Mouse (Mus musculus) lung, embryonic 16.5 days (tissue): ENCODE measurements at regions not wholly inside any gene's neighbourhood (a gene's known extent, or its start where the extent isn't known, plus 50 kb on each side); places are given as distances from the start of the nearest gene placed in this dataset.
"Not testable (repeated sequence)": the region's sequence is repeated elsewhere in the genome, so short reads cannot be mapped to it uniquely, and the experiment has no call there.

Experiments used
- ATAC-seq: fragments of 200-750 bp; cut with Nextera tagmentation; 2 replicates; pipeline ENCODE4 v1.8.0; 2017; ENCODE audit warnings: low read depth, mild to moderate bottlenecking, moderate library complexity
- H3K27ac ChIP-seq: fragments of 300-500 bp; sonication (generic); 2 replicates; pipeline ENCODE4 v1.5.1; 2014; ENCODE audit warnings: mild to moderate bottlenecking, control low read depth, low read length
- H3K27me3 ChIP-seq: fragments of 300-500 bp; sonication (generic); 2 replicates; pipeline ENCODE4 v1.6.1; 2014; ENCODE audit warnings: low read depth, low read length, mixed read lengths; ENCODE audit not compliant: control insufficient read depth, insufficient read depth
- H3K36me3 ChIP-seq: fragments of 300-500 bp; sonication (generic); 2 replicates; pipeline ENCODE4 v1.6.1; 2014; ENCODE audit warnings: low read length; ENCODE audit not compliant: control insufficient read depth, insufficient read depth
- H3K4me1 ChIP-seq: fragments of 300-500 bp; sonication (generic); replicated peaks from 2 replicates; pipeline ENCODE4 v1.6.1; 2014; ENCODE audit warnings: low read length, mixed read lengths; ENCODE audit not compliant: control insufficient read depth, insufficient read depth
- H3K4me2 ChIP-seq: fragments of 300-500 bp; sonication (generic); 2 replicates; pipeline ENCODE4 v1.6.1; 2014; ENCODE audit warnings: low read depth, low read length, control low read depth
- H3K4me3 ChIP-seq: fragments of 300-500 bp; sonication (generic); 2 replicates; pipeline ENCODE4 v1.5.1; 2014; ENCODE audit warnings: mild to moderate bottlenecking, low read length, control low read depth
- H3K9ac ChIP-seq: fragments of 300-500 bp; sonication (generic); 2 replicates; pipeline ENCODE4 v1.6.1; 2014; ENCODE audit warnings: low read length, control low read depth
- H3K9me3 ChIP-seq: fragments of 300-500 bp; sonication (generic); 2 replicates; pipeline ENCODE4 v1.6.1; 2016; ENCODE audit warnings: low read length; ENCODE audit not compliant: control insufficient read depth
- WGBS: fragments of 180-500 bp; shearing (Covaris S2); extraction: QIAGEN DNeasy Blood & Tissue Kit; methylation state at CpG from one replicate; pipeline ENCODE4 v1.1.7; 2014; 5-methylcytosine and 5-hydroxymethylcytosine counted together

GRCm38 (mm10) chr19:54116829-54117228, 72.9 kb downstream of the Adra2a start:
- H3K9me3 ChIP-seq = no peaks in the 10 kb centered on the region
- H3K27ac ChIP-seq = no peak overlapping the region
- no peaks in the 10 kb centered on the region for H3K36me3 ChIP-seq
- H3K4me1 ChIP-seq = 0 out of 2 replicates have a peak, but pooled peaks cover 4% of the 10 kb centered on the region
- no peak overlapping the region for H3K9ac ChIP-seq
- ATAC-seq = no peak
- no peak overlapping the region for H3K4me2 ChIP-seq
- no peak overlapping the region for H3K4me3 ChIP-seq
- WGBS = 67% methylated on average over 4 of the region's 4 CpGs
- no peaks in the 10 kb centered on the region for H3K27me3 ChIP-seq

DNA sequence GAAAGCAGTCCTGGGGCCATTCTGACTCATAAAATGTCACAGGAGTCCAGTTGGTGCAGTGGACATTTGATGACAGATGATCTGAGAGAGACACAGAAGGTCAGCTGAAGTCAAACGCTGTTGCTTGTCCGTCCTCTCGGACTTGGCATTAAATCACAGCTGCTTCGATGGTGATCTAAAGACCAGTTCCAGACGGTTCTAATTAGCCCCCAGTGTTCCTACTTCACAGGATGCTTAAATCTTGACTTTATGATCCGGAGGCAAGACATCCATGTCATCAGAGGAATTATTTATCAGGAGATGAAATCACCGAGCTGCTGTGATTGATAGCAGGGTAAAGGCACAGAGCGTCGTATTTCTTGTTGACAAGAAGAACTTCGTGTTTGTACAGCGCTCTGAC, 73.7 kb downstream of the Adra2a start:
- Histone ChIP-seq H3K4me3 (no peak overlapping the region), H3K4me1 (0 out of 2 replicates have a peak, but pooled peaks cover 4% of the 10 kb centered on the region), H3K36me3 (no peaks in the 10 kb centered on the region), H3K27ac (no peak overlapping the region), H3K9ac (no peak overlapping the region), H3K27me3 (no peaks in the 10 kb centered on the region), H3K9me3 (no peaks in the 10 kb centered on the region), H3K4me2 (no peak overlapping the region)
- 38% methylated on average over 11 of the region's 11 CpGs for WGBS
- no peak for ATAC-seq

DNA sequence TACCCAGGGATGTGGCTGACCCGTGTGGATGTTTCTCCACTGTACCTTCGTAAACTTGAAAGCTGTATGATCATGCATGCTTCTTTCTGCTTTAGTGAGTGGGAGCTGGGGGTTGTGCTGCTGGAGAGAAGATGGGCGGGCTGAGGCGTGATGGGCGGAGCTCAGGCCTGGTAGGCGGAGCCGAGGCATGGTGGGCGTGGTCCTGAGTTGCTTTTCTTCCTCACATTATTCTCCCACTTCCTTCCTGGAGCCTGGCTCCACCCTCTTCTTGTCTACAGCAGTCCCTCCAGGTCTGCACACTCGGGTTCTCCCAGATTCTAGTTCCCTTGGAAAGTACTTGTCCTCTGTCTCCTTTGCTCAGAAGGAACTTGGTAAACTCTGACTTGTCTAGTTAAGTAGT, 79.6 kb downstream of the Adra2a start:
- Histone ChIP-seq H3K36me3 (no peaks in the 10 kb centered on the region), H3K4me3 (no peak overlapping the region), H3K9me3 (no peaks in the 10 kb centered on the region), H3K4me2 (no peak overlapping the region), H3K9ac (no peak overlapping the region), H3K27ac (no peak overlapping the region), H3K27me3 (no peaks in the 10 kb centered on the region), H3K4me1 (no peaks in the 10 kb centered on the region)
- ATAC-seq = no peak
- 73% methylated on average over 9 of the region's 9 CpGs for WGBS

DNA sequence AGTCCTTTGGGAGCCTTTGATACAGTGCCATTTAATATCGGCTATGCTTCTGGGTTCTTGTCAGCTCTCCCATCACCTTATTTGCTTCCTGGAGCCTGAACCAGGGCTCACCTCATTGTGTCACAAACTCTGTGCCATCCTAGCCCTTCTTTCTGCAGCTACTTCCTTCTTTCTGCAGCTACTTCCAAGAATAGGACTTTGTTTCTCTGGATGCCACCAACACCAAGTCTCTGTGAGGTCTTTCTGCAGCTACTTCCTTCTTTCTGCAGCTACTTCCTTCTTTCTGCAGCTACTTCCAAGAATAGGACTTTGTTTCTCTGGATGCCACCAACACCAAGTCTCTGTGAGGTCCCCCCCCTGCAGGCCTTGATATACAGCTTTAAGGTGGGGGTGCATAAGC, 107.8 kb downstream of the Adra2a start:
- not testable (repeated sequence) for H3K4me2 ChIP-seq, ATAC-seq, H3K9ac ChIP-seq, H3K36me3 ChIP-seq, H3K4me1 ChIP-seq, H3K27ac ChIP-seq, H3K9me3 ChIP-seq, H3K27me3 ChIP-seq, H3K4me3 ChIP-seq
- 84% methylated on average over 1 of the region's 1 CpGs for WGBS

- Histone ChIP-seq H3K36me3 (no peaks in the 10 kb centered on the region), H3K27me3 (no peaks in the 10 kb centered on the region), H3K4me1 (no peaks in the 10 kb centered on the region), H3K27ac (no peak overlapping the region), H3K4me2 (no peak overlapping the region), H3K9ac (no peak overlapping the region), H3K9me3 (no peaks in the 10 kb centered on the region), H3K4me3 (no peak overlapping the region)
- 40% methylated on average over 4 of the region's 4 CpGs for WGBS
- no peak for ATAC-seq
Observed at GRCm38 (mm10) chr19:54154400-54154799, 110.4 kb downstream of the Adra2a start.

GRCm38 (mm10) chr19:54170361-54170760, 126.4 kb downstream of the Adra2a start:
- Histone ChIP-seq H3K9ac (no peak overlapping the region), H3K9me3 (no peaks in the 10 kb centered on the region), H3K4me3 (no peak overlapping the region), H3K4me2 (no peak overlapping the region), H3K4me1 (no peaks in the 10 kb centered on the region), H3K27ac (no peak overlapping the region), H3K36me3 (no peaks in the 10 kb centered on the region), H3K27me3 (no peaks in the 10 kb centered on the region)
- no peak for ATAC-seq
- 32% methylated on average over 2 of the region's 2 CpGs for WGBS

DNA sequence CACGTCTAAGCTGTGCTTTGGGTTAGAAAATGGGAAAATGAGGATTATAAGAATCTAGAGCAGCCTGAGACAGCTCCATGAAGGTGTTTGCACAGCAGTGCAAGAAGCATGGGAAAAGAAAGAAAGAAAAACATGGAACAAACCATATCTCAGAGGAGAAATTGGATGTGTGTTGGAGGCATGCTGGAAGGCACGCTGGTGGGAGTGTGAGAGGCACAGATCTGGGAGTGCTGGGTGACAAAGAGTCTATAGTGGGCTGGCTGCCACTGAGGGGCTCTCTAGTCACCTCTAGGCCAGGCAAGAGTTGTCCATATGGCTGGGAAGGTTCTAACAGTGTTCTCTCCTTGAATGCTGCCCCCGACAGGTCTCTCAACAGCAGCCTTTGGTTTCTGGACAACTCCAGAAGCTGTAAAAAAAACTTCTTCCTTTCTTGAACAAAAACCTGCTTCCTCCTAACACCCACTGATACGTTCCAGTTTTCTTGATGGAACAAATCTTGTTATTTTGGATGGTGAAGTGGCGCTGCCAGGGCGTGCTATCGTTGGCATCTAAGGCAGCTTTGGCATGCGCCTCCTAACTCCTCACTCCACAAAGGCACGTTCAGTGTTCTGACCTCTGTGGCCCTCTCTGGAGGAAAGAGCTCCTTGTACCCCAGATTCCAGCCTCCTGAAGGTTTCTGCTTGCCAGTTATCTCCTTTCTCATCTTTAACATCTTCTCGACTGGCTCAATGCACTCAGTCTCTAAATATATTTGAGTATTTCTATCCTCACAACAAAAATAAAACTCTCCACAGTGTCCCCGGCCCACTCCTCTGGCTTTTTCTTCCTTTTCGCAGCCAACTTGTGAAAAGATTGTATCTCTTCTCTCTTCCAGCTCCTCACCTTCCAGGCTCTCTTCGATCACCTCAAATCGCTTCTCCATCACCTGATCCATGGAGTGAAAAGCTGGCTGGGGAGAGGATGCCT, 130.4 kb downstream of the Adra2a start:
- Histone ChIP-seq H3K36me3 (no peaks in the 10 kb centered on the region), H3K9ac (no peak overlapping the region), H3K4me2 (no peak overlapping the region), H3K9me3 (no peaks in the 10 kb centered on the region), H3K4me1 (no peaks in the 10 kb centered on the region), H3K4me3 (no peak overlapping the region), H3K27ac (no peak overlapping the region), H3K27me3 (no peaks in the 10 kb centered on the region)
- WGBS = 76% methylated on average over 14 of the region's 14 CpGs
- no peak for ATAC-seq

DNA sequence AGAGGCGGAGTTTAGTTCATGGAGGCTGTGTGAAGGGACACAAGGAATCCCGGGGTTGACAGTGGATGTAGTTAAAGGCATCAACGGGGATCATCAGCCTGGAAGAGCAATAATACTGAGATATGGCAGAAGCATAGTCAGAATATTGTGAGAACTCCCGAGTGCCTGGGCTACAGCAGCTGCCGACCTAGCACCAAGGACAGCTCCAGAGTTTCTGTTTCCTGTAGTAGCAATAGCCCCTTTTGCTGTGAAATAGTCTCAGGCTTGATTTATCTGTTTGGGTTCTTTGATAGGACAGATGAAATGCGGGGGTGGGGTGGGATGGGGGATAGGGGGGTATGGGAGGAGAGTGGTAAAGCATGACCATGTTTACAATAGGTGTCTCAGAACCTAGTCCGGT, 131.8 kb downstream of the Adra2a start:
- Histone ChIP-seq H3K4me1 (no peaks in the 10 kb centered on the region), H3K4me3 (no peak overlapping the region), H3K36me3 (no peaks in the 10 kb centered on the region), H3K9ac (no peak overlapping the region), H3K4me2 (no peak overlapping the region), H3K27ac (no peak overlapping the region), H3K9me3 (no peaks in the 10 kb centered on the region), H3K27me3 (no peaks in the 10 kb centered on the region)
- ATAC-seq = no peak
- 35% methylated on average over 7 of the region's 7 CpGs for WGBS

- Histone ChIP-seq H3K9ac (no peak overlapping the region), H3K27me3 (no peaks in the 10 kb centered on the region), H3K9me3 (no peaks in the 10 kb centered on the region), H3K4me3 (no peak overlapping the region), H3K27ac (no peak overlapping the region), H3K4me2 (no peak overlapping the region), H3K36me3 (no peaks in the 10 kb centered on the region), H3K4me1 (no peaks in the 10 kb centered on the region)
- ATAC-seq = no peak
- WGBS = 31% methylated on average over 6 of the region's 6 CpGs
Observed at GRCm38 (mm10) chr19:54177491-54177890, 133.5 kb downstream of the Adra2a start.
